In genomic region chr2:79498990-79499755, GRCm38 (mm10) we compare ENCODE assay signal across 8 mouse cellular contexts. TPM values are rescaled to one million over a fixed set of nuclear protein-coding genes. Genes with fewer than 3 reads are reported as not detected.
A peak's percentile ranks its signal among the peaks of the same experiment; 100 is the strongest.
DNase-seq lines count a peak whose midpoint lies in the region; ATAC-seq and TF ChIP-seq lines count a peak whose summit lies in the region.

No protein-coding gene starts in this region.

- 26% methylated on average over 10 of the region's 10 CpGs for WGBS in hindbrain, embryonic 15.5 days

- peaks cover 26% of the 10 kb centered on the region for H3K27me3 ChIP-seq in Patski
- no peaks in the 10 kb centered on the region for H3K27me3 ChIP-seq in hindbrain, embryonic 15.5 days

- DNase-seq in Patski (ENCODE audit: low read depth, low spot score): no peak
- peak; percentile 82 for DNase-seq in cerebellum, adult 11-12 months
- DNase-seq in forelimb bud, embryonic 11.5 days (ENCODE audit: low read depth, low spot score): peak; percentile 74
- DNase-seq in layer of hippocampus, postnatal 36 days: peak; percentile 70 to 73
- DNase-seq in right cerebral cortex, postnatal 10 days (ENCODE audit: low spot score in 2 of 2): peak; percentile 87 to 90
- no peak for DNase-seq in T-cell, adult 2 months (ENCODE audit: low spot score)

- peak; percentile 93 for TF ChIP-seq CTCF in Patski (IDR thresholded peaks at IDR 0.05)

- H3K4me1 ChIP-seq in hindbrain, embryonic 15.5 days (replicated peaks): no peaks in the 10 kb centered on the region

- no peak overlapping the region for H3K27ac ChIP-seq in hindbrain, embryonic 15.5 days (replicated peaks)

- CTCF ChIA-PET in Patski (lab: Charles Lee): interaction anchor here (0.6 to 3.8 kb wide), 10 partner anchors 42 to 543 kb away, joined by 3 to 18 read pairs (median 3); no protein-coding TSS in a partner anchor

- no peaks in the 10 kb centered on the region for H3K36me3 ChIP-seq in hindbrain, embryonic 15.5 days

- no peak overlapping the region for H3K9ac ChIP-seq in hindbrain, embryonic 15.5 days

- H3K4me3 ChIP-seq in hindbrain, embryonic 15.5 days: no peak overlapping the region

- POLR2A ChIA-PET in Patski (lab: Charles Lee): interaction anchor here (0.7 kb wide), 1 partner anchor 10 kb away, joined by 3 read pairs; no protein-coding TSS in a partner anchor

- in situ Hi-C loops in Patski (cut with MboI; ENCODE audit: low pct_unique_long_range_greater_than_20kb): loop anchor here (5.0 kb wide), 3 partner anchors 122 to 1452 kb away; no protein-coding TSS in a partner anchor

- no peak overlapping the region for H3K4me2 ChIP-seq in hindbrain, embryonic 15.5 days

- ATAC-seq in Patski: peak; percentile 90
- ATAC-seq in hindbrain, embryonic 15.5 days (ENCODE audit: low FRiP score, low read depth): peak; percentile 91
- ATAC-seq in megakaryocyte, adult 5-6 weeks (ENCODE audit: poor library complexity, severe bottlenecking): peak; percentile 81

- no peaks in the 10 kb centered on the region for H3K9me3 ChIP-seq in hindbrain, embryonic 15.5 days

RNA-seq across cellular contexts. Expression of gene Cerkl, which starts 42.6 kb away (rescaled TPM):
- polyA plus RNA-seq in Patski (2021): not detected
- polyA plus RNA-seq in hindbrain, embryonic 15.5 days (2015; fragmentation: Nextera tagmentation; extraction: Ambion mirVana): 2.5 and 3.3 TPM in 2 replicates
- total RNA-seq in layer of hippocampus, postnatal 36 days (2021): 1 to 10 TPM; 6.1 to 7.3 TPM
- total RNA-seq in megakaryocyte, adult 5-6 weeks (2015): 3.4 and 3.9 TPM in 2 replicates
- 6.1 and 12.8 TPM in 2 replicates for total RNA-seq in megakaryocyte, adult 5-6 weeks (2017)

RNA-seq across cellular contexts. Expression of gene Neurod1, which starts 42.6 kb away (rescaled TPM):
- polyA plus RNA-seq in Patski (2021): not detected
- polyA plus RNA-seq in hindbrain, embryonic 15.5 days (2015; fragmentation: Nextera tagmentation; extraction: Ambion mirVana): 47.0 and 48.7 TPM in 2 replicates
- total RNA-seq in layer of hippocampus, postnatal 36 days (2021): 10 to 100 TPM; 33.0 to 33.9 TPM
- not detected in 2 replicates for total RNA-seq in megakaryocyte, adult 5-6 weeks (2015)
- not detected in 2 replicates for total RNA-seq in megakaryocyte, adult 5-6 weeks (2017)

Comparison
In these comparisons a context has a peak if more than half of its experiments do, and no peak if none do; other contexts are left out.
1. DNase-seq: peak in cerebellum, adult 11-12 months (single experiment), forelimb bud, embryonic 11.5 days (single experiment), layer of hippocampus, postnatal 36 days (2 of 2) and right cerebral cortex, postnatal 10 days (2 of 2); none in Patski (single experiment) and T-cell, adult 2 months (single experiment).
2. RNA of gene Neurod1, which starts 42.6 kb away (total RNA-seq): 33.0 to 33.9 TPM in layer of hippocampus, postnatal 36 days; not detected in megakaryocyte, adult 5-6 weeks; every median in the first group is over 10 times any median in the second.
3. Peak in every context shown above with its lines, with median percentiles within 50 percentile points of each other: ATAC-seq.